Mouse (Mus musculus) ES-E14 (cell line): ENCODE results near the gene Foxf1. TPM values are rescaled to one million over a fixed set of nuclear protein-coding genes. Genes with fewer than 3 reads are reported as not detected.
A peak's percentile ranks its signal among the peaks of the same experiment; 100 is the strongest.

Experiments
- DNase-seq: peaks from one replicate; pipeline ENCODE4 v3.0.0-alpha.2; 2013; ENCODE audit warnings: low read depth, low spot score
- H3K27ac ChIP-seq: 2 replicates; pipeline ENCODE4 v1.5.1; 2012; ENCODE audit warnings: low read depth, mild to moderate bottlenecking, low read length, moderate library complexity, mixed read lengths; ENCODE audit not compliant: poor library complexity, insufficient read depth, severe bottlenecking
- H3K36me3 ChIP-seq: 2 replicates; pipeline ENCODE4 v1.6.1; 2012; ENCODE audit warnings: mild to moderate bottlenecking, low read length, moderate library complexity, mixed read lengths; ENCODE audit not compliant: control insufficient read depth, poor library complexity, insufficient read depth, severe bottlenecking
- H3K4me1 ChIP-seq, 2 experiments: fragments of 150-350 bp in 1 of 2; sonication (generic) in 1 of 2; 2 replicates each; pipeline ENCODE4 v1.6.1; 2012; ENCODE audit warnings: low read length in 2 of 2, mild to moderate bottlenecking in 1 of 2, mixed read lengths in 1 of 2; ENCODE audit not compliant: control insufficient read depth in 2 of 2, insufficient read depth in 2 of 2, poor library complexity in 1 of 2
- H3K4me3 ChIP-seq, 2 experiments: fragments of 150-350 bp in 1 of 2; sonication (generic) in 1 of 2; 2 replicates each; pipeline ENCODE4 v1.5.1; 2012; ENCODE audit warnings: low read length in 2 of 2, low read depth in 1 of 2, mild to moderate bottlenecking in 1 of 2, mixed read lengths in 1 of 2; ENCODE audit not compliant: insufficient read depth in 1 of 2, poor library complexity in 1 of 2, severe bottlenecking in 1 of 2
- H3K9ac ChIP-seq: 2 replicates; pipeline ENCODE4 v1.6.1; 2012; ENCODE audit warnings: low read depth, mild to moderate bottlenecking, low read length, mixed read lengths; ENCODE audit not compliant: poor library complexity, insufficient read depth, severe bottlenecking
- H3K9me3 ChIP-seq: fragments of 150-350 bp; sonication (generic); 2 replicates; pipeline ENCODE4 v1.6.1; 2012; ENCODE audit warnings: low read depth, mild to moderate bottlenecking, low read length; ENCODE audit not compliant: control insufficient read depth, insufficient read depth
- CHD2 ChIP-seq: IDR thresholded peaks from 2 replicates; pipeline ENCODE4 v1.6.1; 2014; ENCODE audit warnings: mild to moderate bottlenecking, low read depth, low read length, inconsistent platforms
- HCFC1 ChIP-seq: IDR thresholded peaks from 2 replicates; pipeline ENCODE4 v1.6.1; 2012; ENCODE audit warnings: low read length, inconsistent platforms, borderline replicate concordance; ENCODE audit not compliant: insufficient read depth
- MAFK ChIP-seq: IDR thresholded peaks from 2 replicates; pipeline ENCODE4 v1.6.1; 2014; ENCODE audit warnings: mild to moderate bottlenecking, low read depth, low read length, inconsistent platforms; ENCODE audit not compliant: insufficient read depth
- ZC3H11A ChIP-seq: IDR thresholded peaks from 2 replicates; pipeline ENCODE4 v1.6.1; 2012; ENCODE audit warnings: low read depth, mild to moderate bottlenecking, inconsistent platforms, low read length, borderline replicate concordance
- ZNF384 ChIP-seq: IDR thresholded peaks from 2 replicates; pipeline ENCODE4 v1.6.1; 2012; ENCODE audit warnings: low read depth, low read length, inconsistent platforms
- in situ Hi-C, 2 experiments: fragments of 600-800 bp; cut with MboI; formaldehyde crosslinking; loops; one replicate each; pipeline ENCODE4 v1.15.1; 2025; ENCODE audit warnings: low sequenced_read_pairs in 2 of 2, inconsistent platforms in 1 of 2; ENCODE audit not compliant: unreplicated experiment in 2 of 2
- total RNA-seq: library from RNA; depleted of rRNA; stranded (reverse); fragments of 300-350 nt; gene quantifications from 2 replicates; pipeline ENCODE4 v1.2.3, GENCODE M21; 2012

Foxf1 gene
- total RNA-seq, 1 experiment, result 1.1 TPM

GRCm38 (mm10) chr8:121083936-121084209, 313 bp upstream of the Foxf1 start:
- no peak for DNase-seq

GRCm38 (mm10) chr8:121085011-121085410, 825 bp downstream of the Foxf1 start:
- TF ChIP-seq CHD2, result no peak
- no peak for TF ChIP-seq MAFK
- no peak for TF ChIP-seq HCFC1
- no peak for TF ChIP-seq ZNF384
- no peak for TF ChIP-seq ZC3H11A
- DNase-seq, result no peak
- Histone ChIP-seq H3K4me3 (peak overlapping the region in 1 of 2 experiments; percentile 67; a peak in 1 of 4 replicates), H3K27ac (no peak overlapping the region), H3K9me3 (no peaks in the 10 kb centered on the region), H3K9ac (no peak overlapping the region), H3K36me3 (no peaks in the 10 kb centered on the region), H3K4me1 (peaks cover 0 to 4% of the 10 kb centered on the region in 2 experiments; a peak in 1 of 4 replicates)
- in situ Hi-C loops, result loop anchor here in 1 of 2 experiments (10.0 kb wide), 1 partner anchor 260 kb away; no protein-coding TSS in a partner anchor

More at GRCm38 (mm10) chr8:121083936-121084209, 313 bp upstream of the Foxf1 start:
- in situ Hi-C loops, result loop anchor here (5.0 to 10.0 kb wide), 2 partner anchors 33 to 259 kb away; partner anchors contain the start of gene Foxc2 (in 2 of the 2)
- TF ChIP-seq ZNF384 (no peak), MAFK (no peak)
- no peak overlapping the region for H3K27ac ChIP-seq
- peak overlapping the region; percentile 52 to 67 for H3K4me3 ChIP-seq
- H3K9ac ChIP-seq, result no peak overlapping the region
- no peaks in the 10 kb centered on the region for H3K36me3 ChIP-seq
- H3K9me3 ChIP-seq, result no peaks in the 10 kb centered on the region
- peaks cover 0 to 4% of the 10 kb centered on the region in 2 experiments; a peak in 1 of 4 replicates for H3K4me1 ChIP-seq

- Histone ChIP-seq H3K4me1 (peaks cover 0 to 4% of the 10 kb centered on the region in 2 experiments; a peak in 1 of 4 replicates), H3K9ac (no peak overlapping the region), H3K4me3 (no peak overlapping the region), H3K9me3 (no peaks in the 10 kb centered on the region), H3K27ac (no peak overlapping the region), H3K36me3 (no peaks in the 10 kb centered on the region)
- TF ChIP-seq CHD2 (no peak), MAFK (no peak), HCFC1 (no peak), ZNF384 (no peak), ZC3H11A (no peak)
- in situ Hi-C loops, result loop anchor here in 1 of 2 experiments (10.0 kb wide), 1 partner anchor 261 kb away; no protein-coding TSS in a partner anchor
- no peak for DNase-seq
Observed at GRCm38 (mm10) chr8:121085561-121085960, 1.4 kb downstream of the Foxf1 start.

- Histone ChIP-seq H3K4me1 (peaks cover 0 to 4% of the 10 kb centered on the region in 2 experiments; a peak in 2 of 4 replicates), H3K27ac (no peak overlapping the region), H3K9ac (no peak overlapping the region), H3K36me3 (no peaks in the 10 kb centered on the region), H3K4me3 (no peak overlapping the region), H3K9me3 (no peaks in the 10 kb centered on the region)
- DNase-seq, result no peak
- in situ Hi-C loops, result loop anchor here in 1 of 2 experiments (10.0 kb wide), 1 partner anchor 261 kb away; no protein-coding TSS in a partner anchor
- no peak for TF ChIP-seq HCFC1
- no peak for TF ChIP-seq MAFK
- TF ChIP-seq ZC3H11A, result no peak
- no peak for TF ChIP-seq ZNF384
- no peak for TF ChIP-seq CHD2
Observed at GRCm38 (mm10) chr8:121086004-121086900, 2.1 kb downstream of the Foxf1 start.
